Mouse (Mus musculus): ENCODE measurements around the gene 1810009A15Rik.
A peak's percentile ranks its signal among the peaks of the same experiment; 100 is the strongest.
"Not testable (repeated sequence)": the region's sequence is repeated elsewhere in the genome, so short reads cannot be mapped to it uniquely, and the experiment has no call there.

Gene 1810009A15Rik

DNA sequence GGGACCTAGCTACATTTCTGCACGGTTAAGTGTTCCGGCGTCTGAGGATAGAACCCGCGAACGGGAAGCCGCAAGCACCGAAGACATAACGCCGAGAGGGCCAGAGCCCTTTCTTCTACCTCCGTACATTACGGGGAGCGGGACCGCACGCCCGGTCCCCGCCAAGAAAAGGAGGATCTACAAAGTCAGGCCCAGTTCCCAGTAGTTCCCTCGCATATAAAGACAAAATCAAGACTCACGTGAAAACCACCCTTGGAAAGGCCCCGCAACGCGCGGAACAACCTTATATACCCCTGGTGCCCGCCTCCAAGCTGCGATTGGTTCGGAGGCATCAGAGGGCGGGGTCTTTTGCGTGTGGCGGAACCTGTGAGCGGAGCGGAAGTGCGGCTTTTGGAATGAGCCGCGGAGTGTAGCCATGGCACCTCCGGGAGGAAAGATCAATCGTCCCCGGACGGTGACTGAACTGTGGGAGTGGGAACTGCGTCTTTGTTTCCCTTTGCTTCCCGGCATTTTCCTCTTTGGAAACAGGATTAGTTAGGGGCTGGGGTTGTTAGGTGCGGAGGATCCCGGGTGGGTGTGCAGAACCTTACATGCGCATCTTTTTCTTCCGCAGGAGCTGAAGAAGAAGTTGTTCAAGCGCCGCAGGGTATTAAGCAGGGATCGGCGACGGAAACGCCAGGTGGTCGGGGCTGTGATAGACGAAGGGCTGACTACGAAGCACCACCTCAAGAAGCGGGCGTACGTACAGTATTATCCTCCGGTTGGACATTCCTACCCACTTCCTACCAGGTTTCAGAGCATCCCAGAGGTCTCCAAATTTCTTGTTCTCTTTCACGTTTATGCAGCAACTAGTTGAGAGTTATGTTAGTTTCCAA, at the start of gene 1810009A15Rik, which contains the start of gene Gm49416:
1810009A15Rik (plus strand) TSS at position 343 of the 875 bp plus-strand sequence.
Gm49416 (plus strand) TSS at position 416 of the 875 bp plus-strand sequence.
- DNase-seq (ENCODE audit: extremely low read depth, insufficient read length, low spot score) = peak; percentile 88

DNA sequence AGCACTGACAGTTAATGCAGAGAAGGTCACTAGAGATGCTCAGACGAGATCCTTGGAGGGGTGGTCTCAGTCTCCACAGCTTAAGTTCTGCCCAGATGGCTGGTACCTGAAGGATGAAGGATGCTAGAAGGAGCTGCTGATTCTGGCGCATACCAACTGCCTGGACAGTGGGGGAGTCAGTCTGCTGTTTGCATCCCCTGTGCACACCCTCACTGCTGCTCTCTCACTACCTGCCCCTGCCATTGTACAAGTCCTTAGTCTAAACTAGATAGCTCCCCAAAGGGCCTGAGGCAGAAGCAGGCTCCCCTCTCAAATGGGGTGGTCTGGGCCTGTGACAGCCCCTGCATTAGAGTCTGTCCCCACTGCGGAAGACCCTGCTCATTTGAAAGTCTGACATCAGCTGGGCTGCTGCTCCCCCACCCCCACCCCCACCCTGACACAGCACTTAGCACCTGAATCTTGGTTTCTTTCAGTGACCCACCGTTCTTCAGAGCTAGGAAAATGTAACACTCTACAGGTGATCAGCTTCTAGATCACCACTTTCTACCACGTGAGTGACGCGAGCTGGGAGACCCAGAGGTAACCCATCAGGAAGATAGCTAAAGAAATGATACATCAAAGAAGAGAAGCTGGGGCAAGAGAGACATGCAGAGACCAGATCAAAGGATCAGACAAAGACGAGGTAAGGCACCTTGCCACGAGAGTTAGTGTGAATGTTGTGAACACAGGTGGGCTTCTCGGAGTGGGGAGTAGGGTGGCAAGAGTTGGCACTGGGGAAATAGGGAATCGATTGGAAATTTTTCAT, 49.3 kb upstream of the 1810009A15Rik start, which contains the start of gene Gng3:
Gng3 (minus strand) TSS at position 92 of the 805 bp plus-strand sequence.
- no peak for DNase-seq (ENCODE audit: extremely low read depth, insufficient read length, low spot score)

DNA sequence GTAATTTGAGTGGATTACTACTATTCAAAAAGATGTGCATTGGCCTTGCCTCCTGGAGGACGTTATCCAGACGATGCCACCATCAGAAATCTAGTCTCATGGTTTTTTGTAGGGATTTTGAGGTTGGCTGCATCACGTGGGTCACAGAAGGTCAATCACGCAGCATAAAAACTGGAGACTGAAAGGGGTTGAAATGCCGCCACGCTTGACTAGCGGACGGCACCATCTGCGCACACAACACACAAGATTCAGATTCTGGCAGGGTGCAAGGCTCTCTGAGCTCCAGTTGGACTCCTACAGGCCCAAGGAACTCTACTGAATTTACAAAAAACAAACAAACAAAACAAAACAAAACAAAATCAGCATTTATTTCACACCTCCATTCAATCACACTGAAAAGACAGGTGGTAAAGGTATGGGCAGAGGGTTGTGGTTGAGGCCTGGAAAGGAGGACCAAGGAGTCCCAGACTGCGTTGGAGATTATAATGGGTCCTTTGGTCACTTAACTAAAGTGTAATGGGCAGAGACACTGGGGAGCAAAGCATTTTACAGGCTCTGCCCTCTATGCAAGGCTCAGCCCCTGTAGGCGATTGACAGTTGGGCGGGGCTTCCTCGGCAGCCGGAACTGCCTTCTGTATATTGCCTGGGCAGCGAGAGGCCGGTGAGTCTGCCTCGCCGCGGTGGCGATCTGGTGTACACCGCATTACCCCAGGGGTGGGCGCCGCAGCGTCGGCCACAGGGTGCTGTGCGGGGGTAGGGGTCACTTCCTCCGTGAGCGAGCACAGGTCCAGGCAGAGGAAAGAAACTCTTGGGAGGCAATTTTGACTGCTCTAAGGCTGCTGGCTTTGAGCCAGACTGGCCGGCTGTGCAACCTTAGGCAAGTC, 48.5 kb upstream of the 1810009A15Rik start:
- peak; percentile 19 for DNase-seq (ENCODE audit: extremely low read depth, insufficient read length, low spot score)

DNA sequence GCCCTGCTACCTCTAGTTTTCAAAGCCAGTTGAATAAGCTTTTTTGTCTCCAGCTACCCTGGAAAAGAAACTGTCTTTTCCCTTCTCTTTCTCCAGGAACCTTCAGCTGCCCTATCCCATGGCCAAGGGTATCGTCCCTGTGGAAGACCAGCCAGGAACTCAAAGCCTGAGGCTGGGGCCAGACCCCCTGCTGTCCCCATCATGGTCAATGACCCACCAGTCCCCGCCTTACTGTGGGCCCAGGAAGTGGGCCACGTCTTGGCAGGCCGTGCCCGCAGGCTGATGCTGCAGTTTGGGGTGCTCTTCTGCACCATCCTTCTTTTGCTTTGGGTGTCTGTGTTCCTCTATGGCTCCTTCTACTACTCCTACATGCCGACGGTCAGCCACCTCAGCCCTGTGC, 47.6 kb upstream of the 1810009A15Rik start:
- no peak for DNase-seq (ENCODE audit: extremely low read depth, insufficient read length, low spot score)

DNA sequence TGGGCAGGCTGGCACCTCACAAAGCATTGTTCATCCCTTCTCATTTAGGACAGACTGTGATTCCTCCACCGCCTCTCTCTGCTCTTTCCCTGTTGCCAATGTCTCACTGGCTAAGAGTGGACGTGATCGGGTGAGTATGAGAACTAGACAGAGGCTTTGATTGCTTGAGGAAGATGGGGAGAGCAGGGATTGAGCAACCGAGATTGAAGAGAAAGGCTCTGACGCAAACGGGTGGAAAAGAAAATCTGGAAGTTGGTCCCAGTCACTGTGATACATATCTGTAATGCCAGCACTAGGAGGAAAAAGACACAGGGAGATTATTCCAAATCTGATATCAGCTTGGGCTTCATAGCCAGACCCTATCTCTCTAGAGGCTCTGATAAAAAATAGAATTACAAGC, 45.7 kb upstream of the 1810009A15Rik start:
- DNase-seq (ENCODE audit: extremely low read depth, insufficient read length, low spot score) = no peak

DNA sequence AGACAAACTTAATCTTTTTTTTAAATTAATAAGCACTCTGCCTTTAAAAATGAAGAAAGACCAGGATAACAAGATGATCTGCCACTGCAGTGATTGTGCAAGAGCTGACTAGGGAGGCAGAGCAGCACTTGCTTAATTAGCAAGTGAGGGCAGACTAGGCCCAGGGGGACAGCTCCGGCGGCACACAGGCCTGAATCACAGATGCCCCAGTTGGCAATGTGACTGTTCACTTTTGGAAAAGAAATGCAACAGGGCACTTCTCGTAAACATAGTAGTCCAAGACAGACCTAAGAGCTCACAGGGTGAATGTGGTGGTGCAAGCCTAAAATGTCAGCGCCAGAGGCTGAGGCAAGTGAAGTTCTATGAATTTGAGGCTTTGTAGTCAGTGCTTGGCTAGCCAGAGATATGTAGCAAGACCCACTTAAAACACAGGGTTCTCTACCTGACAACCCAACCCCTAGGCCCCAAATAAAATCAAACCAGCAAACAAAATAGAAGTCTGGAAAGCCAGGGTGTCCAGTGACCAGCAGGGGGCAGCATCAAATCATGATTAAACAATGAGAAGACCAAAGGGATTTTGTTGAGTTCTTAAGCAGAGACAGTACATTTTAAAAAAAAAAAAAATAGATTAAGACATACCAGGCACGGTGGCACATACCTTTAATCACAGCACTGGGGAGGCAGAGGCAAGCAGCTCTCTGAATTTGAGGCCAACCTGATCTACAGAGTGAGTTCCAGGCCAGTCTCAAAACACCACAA, 44.1 kb upstream of the 1810009A15Rik start:
- no peak for DNase-seq (ENCODE audit: extremely low read depth, insufficient read length, low spot score)

DNA sequence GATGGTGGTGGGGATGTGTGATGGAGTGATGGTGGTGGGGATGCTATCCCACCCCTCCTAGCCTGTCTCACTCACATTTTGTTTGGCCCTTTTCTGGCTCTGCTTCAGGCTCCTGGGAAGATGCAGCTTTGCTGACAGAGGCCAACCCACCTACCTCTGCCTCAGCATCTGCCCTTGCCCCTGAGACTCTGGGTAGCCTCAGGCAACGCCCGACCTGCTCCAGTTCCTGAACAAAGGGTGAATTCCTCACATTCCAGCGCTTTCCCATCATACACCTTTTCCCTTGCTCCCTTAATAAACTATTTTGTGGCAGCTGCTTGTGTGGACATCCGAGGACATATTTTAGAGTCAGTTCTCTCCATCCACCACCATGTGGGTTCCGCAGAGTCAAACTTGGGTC, 40.3 kb upstream of the 1810009A15Rik start:
- DNase-seq (ENCODE audit: extremely low read depth, insufficient read length, low spot score) = no peak

DNA sequence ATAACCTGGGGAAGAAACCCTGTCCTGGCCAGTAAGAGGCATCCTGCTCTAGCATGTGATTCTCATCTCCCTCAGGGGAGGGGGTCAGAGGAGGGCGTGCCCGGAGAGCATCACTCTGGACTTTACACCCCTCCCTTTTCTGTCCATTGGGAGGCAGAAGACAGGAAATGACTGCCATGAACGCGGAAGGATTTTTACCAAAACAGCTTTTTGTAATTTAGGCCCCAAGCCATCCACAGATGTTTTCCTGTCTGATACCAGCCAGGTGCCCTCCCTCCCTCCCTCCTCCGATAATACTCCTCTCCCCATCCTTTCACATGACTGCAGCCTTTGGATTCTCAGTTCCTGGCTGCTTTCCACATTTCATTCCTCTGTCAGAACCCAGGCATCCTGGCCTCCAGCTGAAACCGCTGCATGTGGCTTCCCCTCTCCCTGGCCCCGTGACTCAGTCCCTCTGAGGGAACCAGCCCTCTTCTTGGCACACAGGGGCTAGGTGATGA, 38.2 kb upstream of the 1810009A15Rik start, which contains the start of gene Lrrn4cl:
Lrrn4cl (plus strand) TSS at position 367 of the 500 bp plus-strand sequence.
- DNase-seq (ENCODE audit: extremely low read depth, insufficient read length, low spot score) = peak; percentile 73

DNA sequence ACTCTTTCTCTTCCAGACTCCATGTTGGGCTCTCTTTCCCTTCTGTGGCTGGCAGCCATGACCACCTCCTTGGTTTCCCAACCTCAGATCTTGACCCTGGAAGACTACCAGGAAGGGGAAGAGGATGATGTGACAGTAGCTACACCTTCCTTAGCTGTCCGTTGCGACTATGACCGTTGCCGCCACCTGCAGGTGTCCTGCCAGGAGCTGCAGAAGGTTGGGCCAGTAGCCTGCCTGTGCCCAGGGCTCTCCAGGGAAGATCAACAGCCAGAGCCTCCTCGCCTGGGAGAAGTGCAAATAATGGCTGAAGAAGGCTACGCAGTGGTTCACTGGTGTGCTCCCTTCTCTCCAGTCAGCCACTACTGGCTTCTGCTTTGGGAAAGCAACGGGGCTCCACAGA, 37.0 kb upstream of the 1810009A15Rik start:
- no peak for DNase-seq (ENCODE audit: extremely low read depth, insufficient read length, low spot score)

DNA sequence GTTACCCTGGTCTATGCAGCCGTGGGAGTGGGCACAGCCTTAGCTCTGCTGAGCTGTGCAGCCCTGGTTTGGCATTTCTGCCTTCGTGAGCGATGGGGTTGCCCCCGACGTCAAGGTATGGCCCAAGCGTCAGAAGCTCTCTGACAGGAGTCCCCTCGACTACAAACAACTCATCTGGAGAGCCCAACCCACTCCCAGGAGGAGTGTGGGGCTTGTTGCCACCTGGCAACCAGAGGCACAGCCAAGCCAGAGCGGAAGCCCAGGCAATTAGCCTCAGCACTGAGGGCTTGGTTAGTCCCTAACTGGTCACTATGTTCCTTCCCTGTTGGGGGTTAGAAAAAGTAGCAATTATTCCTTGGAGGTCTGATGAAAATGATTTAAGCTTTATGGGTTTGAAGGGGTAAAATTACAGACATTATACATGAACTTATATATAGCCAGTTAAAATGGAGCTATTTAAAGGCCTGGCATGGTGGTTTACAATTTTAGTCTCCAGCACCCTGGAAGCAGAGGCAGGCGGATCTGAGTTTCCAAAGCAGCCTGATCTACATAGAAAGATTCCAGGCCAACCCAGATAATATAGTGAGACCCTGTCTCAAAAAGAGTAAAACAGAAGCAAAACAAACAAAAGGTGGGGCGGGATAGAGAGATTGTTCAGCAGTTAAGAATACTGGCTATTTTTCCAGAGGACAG, 36.3 kb upstream of the 1810009A15Rik start:
- no peak for DNase-seq (ENCODE audit: extremely low read depth, insufficient read length, low spot score)

DNA sequence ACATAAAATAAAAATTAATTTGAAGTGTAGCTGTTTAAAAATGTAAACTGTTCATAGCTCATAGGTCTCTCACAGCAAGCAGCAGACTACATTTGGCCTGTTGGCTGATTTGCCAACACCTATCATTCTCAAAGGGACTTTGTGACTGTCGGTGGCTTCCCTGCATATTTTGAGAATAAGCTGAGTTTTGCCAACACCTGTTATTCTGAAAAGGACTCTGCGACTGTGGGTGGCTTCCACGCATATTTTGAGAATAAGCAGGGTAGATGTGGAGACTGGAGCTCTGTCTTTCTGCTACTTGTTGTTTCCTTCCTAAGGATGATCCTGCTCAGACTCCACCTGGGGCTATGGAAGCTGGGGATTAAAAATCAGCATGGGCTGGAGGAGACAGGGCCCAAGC, 35.5 kb upstream of the 1810009A15Rik start:
- no peak for DNase-seq (ENCODE audit: extremely low read depth, insufficient read length, low spot score)

DNA sequence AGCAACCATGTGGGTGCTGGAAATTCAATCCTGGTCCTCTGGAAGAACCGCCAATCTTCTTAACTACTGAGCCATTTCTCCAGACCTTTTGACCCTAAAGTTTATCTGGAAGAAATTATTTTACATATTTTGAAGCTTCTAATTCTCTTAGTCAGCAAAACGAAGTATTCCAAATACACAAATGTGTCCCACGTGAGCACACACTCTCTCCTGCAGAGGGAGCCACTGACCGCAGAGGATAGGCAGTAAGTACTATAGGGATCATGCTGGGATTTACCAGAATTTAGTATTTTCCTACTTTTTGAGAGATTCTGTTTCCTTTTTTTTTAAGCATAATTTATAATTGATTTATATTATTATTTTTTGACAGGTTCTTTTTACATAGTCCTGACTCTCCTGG, 31.0 kb upstream of the 1810009A15Rik start:
- DNase-seq (ENCODE audit: extremely low read depth, insufficient read length, low spot score) = no peak

DNA sequence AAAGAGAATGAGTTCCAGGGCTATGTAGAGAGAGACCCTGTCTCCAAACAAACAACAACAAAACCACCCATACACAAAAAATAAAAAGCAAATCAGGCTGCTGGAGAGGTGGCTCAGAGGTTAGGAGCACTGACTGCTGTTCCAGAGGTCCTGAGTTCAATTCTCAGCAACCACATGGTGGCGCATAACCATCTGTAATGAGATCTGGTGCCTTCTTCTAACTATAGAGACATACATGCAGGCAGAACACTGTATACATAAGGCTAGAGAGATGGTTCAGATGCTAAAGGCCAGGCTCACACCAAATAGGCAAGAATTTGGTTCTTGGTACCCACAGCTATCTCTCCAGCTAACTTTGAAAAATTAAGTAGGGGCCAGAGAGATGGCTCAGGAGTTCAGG, 29.6 kb upstream of the 1810009A15Rik start:
- no peak for DNase-seq (ENCODE audit: extremely low read depth, insufficient read length, low spot score)

DNA sequence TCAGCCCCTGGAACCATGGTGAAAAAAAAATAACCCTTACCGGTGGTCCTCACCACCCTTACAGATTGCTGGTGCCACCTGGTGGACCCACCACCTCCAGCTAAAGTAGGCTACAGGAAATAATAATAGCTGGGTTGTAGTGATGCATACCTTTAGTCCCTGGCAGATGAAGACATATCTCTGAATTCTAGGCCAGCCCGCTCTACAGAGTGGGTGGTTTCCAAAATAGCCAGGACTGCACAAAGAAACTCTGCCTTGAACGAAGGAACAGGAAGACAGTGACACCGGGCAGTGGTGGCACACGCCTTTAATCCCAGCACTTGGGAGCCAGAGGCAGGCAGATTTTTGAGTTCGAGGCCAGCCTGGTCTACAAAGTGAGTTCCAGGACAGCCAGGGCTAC, 24.4 kb upstream of the 1810009A15Rik start:
- no peak for DNase-seq (ENCODE audit: extremely low read depth, insufficient read length, low spot score)

DNA sequence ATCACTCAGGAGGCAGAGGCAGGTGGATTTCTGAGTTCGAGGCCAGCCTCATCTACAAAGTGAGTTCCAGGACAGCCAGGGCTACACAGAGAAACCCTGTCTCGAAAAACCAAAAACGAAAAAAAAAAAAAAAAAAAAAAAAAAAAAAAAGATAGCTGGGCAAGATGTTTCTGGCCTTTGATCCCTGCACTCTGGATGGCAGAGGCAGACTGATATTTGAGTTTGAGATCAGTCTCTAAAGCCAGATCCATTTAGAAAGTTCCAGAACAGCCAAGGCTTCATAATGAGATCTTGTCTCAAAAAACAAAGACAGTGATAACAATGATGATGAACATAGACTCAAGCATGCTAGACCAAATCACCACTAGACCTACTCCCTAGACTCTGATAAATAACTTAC, 18.3 kb upstream of the 1810009A15Rik start:
- not testable (repeated sequence) for DNase-seq (ENCODE audit: extremely low read depth, insufficient read length, low spot score)

DNA sequence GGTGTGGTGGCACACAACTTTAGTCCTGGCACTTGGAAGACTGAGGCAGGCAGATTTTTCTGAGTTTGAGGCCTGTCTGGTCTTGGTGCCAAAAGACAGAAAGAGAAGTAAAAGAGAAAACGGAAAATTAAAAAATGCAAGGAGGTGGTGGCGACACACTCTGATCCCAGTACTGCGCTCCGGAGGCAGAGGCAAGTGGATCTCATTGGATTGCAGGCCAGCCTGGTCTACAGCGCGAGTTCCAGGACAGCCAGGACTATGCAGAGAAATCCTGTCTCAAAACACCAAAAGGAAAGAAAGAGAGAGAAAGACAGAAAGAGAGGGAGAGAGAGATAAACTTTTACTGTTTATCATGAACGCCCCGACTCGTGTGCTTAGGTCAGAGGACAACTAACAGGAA, 17.8 kb upstream of the 1810009A15Rik start:
- no peak for DNase-seq (ENCODE audit: extremely low read depth, insufficient read length, low spot score)

DNA sequence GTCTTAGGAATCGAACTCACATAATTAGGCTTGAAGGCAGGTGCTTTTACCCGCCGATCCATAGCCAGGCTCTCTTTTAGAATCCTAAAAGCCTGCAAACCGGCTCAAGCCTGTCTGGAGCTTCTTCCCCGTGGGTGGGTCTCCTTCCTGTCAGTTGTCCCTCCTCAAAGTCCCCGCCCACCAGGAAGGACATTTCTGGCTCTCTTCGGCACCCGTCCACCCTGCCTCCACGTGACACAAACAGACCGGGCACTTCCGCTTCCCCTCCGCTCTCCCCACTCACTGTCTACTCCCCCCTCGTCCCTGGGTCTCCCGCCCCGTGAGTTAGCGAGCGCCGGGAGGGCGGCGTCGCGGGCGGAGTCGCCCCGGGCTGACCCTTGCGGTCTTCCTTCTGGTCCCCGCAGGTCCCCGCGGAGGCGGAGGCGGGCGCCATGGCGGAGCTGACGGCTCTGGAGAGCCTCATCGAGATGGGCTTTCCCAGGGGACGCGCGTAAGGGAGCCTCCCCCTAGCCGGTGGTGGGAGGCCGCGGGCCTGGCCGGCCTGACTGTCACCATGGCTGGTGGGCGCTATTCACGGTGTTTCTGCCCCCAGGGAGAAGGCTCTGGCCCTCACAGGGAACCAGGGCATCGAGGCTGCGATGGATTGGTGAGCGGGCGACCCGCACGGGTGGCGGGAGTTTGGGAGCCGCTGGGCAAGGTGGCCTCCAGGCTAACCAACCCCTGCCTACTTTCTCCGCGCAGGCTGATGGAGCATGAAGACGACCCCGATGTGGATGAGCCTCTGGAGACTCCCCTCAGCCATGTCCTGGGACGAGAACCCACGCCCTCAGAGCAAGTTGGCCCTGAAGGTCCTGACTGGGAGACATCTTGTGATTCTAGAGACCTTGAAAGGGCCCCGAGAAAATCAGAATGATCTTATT, 17.1 kb upstream of the 1810009A15Rik start, which contains the start of gene Ubxn1:
Ubxn1 (plus strand) TSS at position 230 of the 920 bp plus-strand sequence.
- peak; percentile 93 for DNase-seq (ENCODE audit: extremely low read depth, insufficient read length, low spot score)

Data from 3134 (cell line).